14 mouse cellular contexts compared by ENCODE assay signal in genomic region chr1:172328461-172328860, GRCm38 (mm10). TPM values are rescaled to one million over a fixed set of nuclear protein-coding genes. Genes with fewer than 3 reads are reported as not detected.
A peak's percentile ranks its signal among the peaks of the same experiment; 100 is the strongest.
DNase-seq lines count a peak whose midpoint lies in the region; ATAC-seq and TF ChIP-seq lines count a peak whose summit lies in the region.
"Had no signal": no experiment of that assay in that cellular context is flagged by ENCODE, and none has a peak within 500 bp of the region (broad histone marks: within the 10 kb centered on the region; RNA-seq: fewer than 3 reads in every experiment).

No protein-coding gene starts in this region.

- H3K27ac ChIP-seq in neural tube, embryonic 12.5 days, result no peak overlapping the region
- no peak overlapping the region for H3K27ac ChIP-seq in hindbrain, embryonic 15.5 days (replicated peaks)
- H3K27ac ChIP-seq in olfactory bulb, adult 2 months (ENCODE audit: insufficient read depth, low read depth, low read length), result 0 out of 2 replicates have a peak overlapping the region, but pooled peaks have one; percentile 60
- H3K27ac ChIP-seq: heart, embryonic 13.5 days; liver, embryonic 13.5 days had no signal

- peaks cover 28% of the 10 kb centered on the region; the same call in 1 of the 2 replicates for H3K4me1 ChIP-seq in neural tube, embryonic 12.5 days
- H3K4me1 ChIP-seq in hindbrain, embryonic 15.5 days (replicated peaks), result peaks cover 33% of the 10 kb centered on the region
- peaks cover 32% of the 10 kb centered on the region for H3K4me1 ChIP-seq in olfactory bulb, adult 2 months (ENCODE audit: control insufficient read depth, insufficient read depth, low read length)

- TF ChIP-seq POLR2A in olfactory bulb, adult 2 months (IDR thresholded peaks at IDR 0.05; ENCODE audit: insufficient read depth, low read depth, low read length), result no peak

- H3K4me2 ChIP-seq in neural tube, embryonic 12.5 days (replicated peaks), result peak overlapping the region; percentile 52; the same call in 1 of the 2 replicates
- H3K4me2 ChIP-seq in hindbrain, embryonic 15.5 days, result peak overlapping the region; percentile 59
- H3K4me2 ChIP-seq: heart, embryonic 13.5 days; liver, embryonic 13.5 days had no signal

- peaks cover 22% of the 10 kb centered on the region for H3K27me3 ChIP-seq in neural tube, embryonic 12.5 days (replicated peaks)
- no peaks in the 10 kb centered on the region for H3K27me3 ChIP-seq in hindbrain, embryonic 15.5 days

- DNase-seq in cerebellum, adult 11-12 months, result peak; percentile 59
- DNase-seq in cerebellum, adult 8-10 months, result no peak
- no peak for DNase-seq in neural tube, embryonic 10.5 days (ENCODE audit: extremely low spot score, low spot score)
- no peak for DNase-seq in urinary bladder, adult 2 months (ENCODE audit: low spot score)
- no peak for DNase-seq in adrenal gland, adult (ENCODE audit: inconsistent age in 2 of 2, low spot score in 1 of 2)
- DNase-seq: gastrocnemius, postnatal 36 days; liver, embryonic 13.5 days; lung, postnatal 10 days had no signal

- ATAC-seq in neural tube, embryonic 12.5 days (ENCODE audit: low FRiP score, low read depth), result no peak
- no peak for ATAC-seq in hindbrain, embryonic 15.5 days (ENCODE audit: low FRiP score, low read depth)
- ATAC-seq: activated CD4-positive, CD25-positive, alpha-beta regulatory T cell, adult 4 months had no signal

- TF ChIP-seq CTCF in olfactory bulb, adult 2 months (IDR thresholded peaks at IDR 0.05; ENCODE audit: insufficient read depth, low read depth, low read length), result no peak

- H3K4me3 ChIP-seq in neural tube, embryonic 12.5 days, result no peak overlapping the region
- H3K4me3 ChIP-seq in hindbrain, embryonic 15.5 days, result peak overlapping the region; percentile 35
- peak overlapping the region; percentile 57 for H3K4me3 ChIP-seq in olfactory bulb, adult 2 months (ENCODE audit: insufficient read depth, low read depth, low read length)
- H3K4me3 ChIP-seq: heart, embryonic 13.5 days; liver, embryonic 13.5 days had no signal

- no peaks in the 10 kb centered on the region for H3K9me3 ChIP-seq in neural tube, embryonic 12.5 days
- H3K9me3 ChIP-seq in hindbrain, embryonic 15.5 days, result no peaks in the 10 kb centered on the region
- H3K9me3 ChIP-seq: liver, embryonic 13.5 days had no signal

- no peaks in the 10 kb centered on the region for H3K36me3 ChIP-seq in neural tube, embryonic 12.5 days
- no peaks in the 10 kb centered on the region for H3K36me3 ChIP-seq in hindbrain, embryonic 15.5 days
- H3K36me3 ChIP-seq: heart, embryonic 13.5 days; liver, embryonic 13.5 days had no signal

- H3K9ac ChIP-seq in neural tube, embryonic 12.5 days, result no peak overlapping the region
- 0 out of 2 replicates have a peak overlapping the region, but pooled peaks have one; percentile 10 for H3K9ac ChIP-seq in hindbrain, embryonic 15.5 days
- H3K9ac ChIP-seq: heart, embryonic 13.5 days; liver, embryonic 13.5 days had no signal

- 85% methylated on average over 7 of the region's 7 CpGs for WGBS in neural tube, embryonic 12.5 days
- WGBS in hindbrain, embryonic 15.5 days, result 83% methylated on average over 7 of the region's 7 CpGs
- WGBS in olfactory bulb, adult 2 months, result 58% methylated on average over 7 of the region's 7 CpGs

RNA-seq across cellular contexts. Expression of gene Kcnj9, which starts 0.7 kb away (rescaled TPM):
- 1.4 and 1.6 TPM in 2 replicates for polyA plus RNA-seq in neural tube, embryonic 12.5 days (2016; fragmentation: Nextera tagmentation; extraction: Ambion mirVana)
- 4.1 and 4.3 TPM in 2 replicates for polyA plus RNA-seq in hindbrain, embryonic 15.5 days (2015; fragmentation: Nextera tagmentation; extraction: Ambion mirVana)
- not detected in 2 replicates for polyA plus RNA-seq in olfactory bulb, adult 2 months (2012; ENCODE audit: insufficient read depth, insufficient read length, low replicate concordance, missing spikeins)
- polyA plus RNA-seq in urinary bladder, adult 2 months (2012; rRNA removed), result 0.04 and 0.23 TPM in 2 replicates
- polyA plus RNA-seq: heart, embryonic 13.5 days; kidney, embryonic 14.5 days; liver, embryonic 13.5 days had no signal

RNA-seq across cellular contexts. Expression of gene Kcnj10, which starts 12.5 kb away (rescaled TPM):
- 0.96 and 1.3 TPM in 2 replicates for polyA plus RNA-seq in neural tube, embryonic 12.5 days (2016; fragmentation: Nextera tagmentation; extraction: Ambion mirVana)
- polyA plus RNA-seq in hindbrain, embryonic 15.5 days (2015; fragmentation: Nextera tagmentation; extraction: Ambion mirVana), result 2.9 and 3.0 TPM in 2 replicates
- polyA plus RNA-seq in olfactory bulb, adult 2 months (2012; ENCODE audit: insufficient read depth, insufficient read length, low replicate concordance, missing spikeins), result 93.5 and 169 TPM in 2 replicates
- polyA plus RNA-seq in urinary bladder, adult 2 months (2012; rRNA removed), result 0.39 and 0.52 TPM in 2 replicates
- polyA plus RNA-seq: heart, embryonic 13.5 days had no signal

RNA-seq across cellular contexts. Expression of gene Atp1a2, which starts 30.6 kb away (rescaled TPM):
- polyA plus RNA-seq in neural tube, embryonic 12.5 days (2016; fragmentation: Nextera tagmentation; extraction: Ambion mirVana), result 14.5 and 14.9 TPM in 2 replicates
- polyA plus RNA-seq in hindbrain, embryonic 15.5 days (2015; fragmentation: Nextera tagmentation; extraction: Ambion mirVana), result 74.3 and 75.8 TPM in 2 replicates
- polyA plus RNA-seq in olfactory bulb, adult 2 months (2012; ENCODE audit: insufficient read depth, insufficient read length, low replicate concordance, missing spikeins), result 130 and 318 TPM in 2 replicates
- polyA plus RNA-seq in urinary bladder, adult 2 months (2012; rRNA removed), result 44.1 and 57.0 TPM in 2 replicates

RNA-seq across cellular contexts. Expression of gene Pigm, which starts 47.9 kb away (rescaled TPM):
- 8.3 and 9.4 TPM in 2 replicates for polyA plus RNA-seq in neural tube, embryonic 12.5 days (2016; fragmentation: Nextera tagmentation; extraction: Ambion mirVana)
- polyA plus RNA-seq in hindbrain, embryonic 15.5 days (2015; fragmentation: Nextera tagmentation; extraction: Ambion mirVana), result 3.8 and 3.9 TPM in 2 replicates
- polyA plus RNA-seq in olfactory bulb, adult 2 months (2012; ENCODE audit: insufficient read depth, insufficient read length, low replicate concordance, missing spikeins), result not detected in 2 replicates
- 10.3 and 11.5 TPM in 2 replicates for polyA plus RNA-seq in urinary bladder, adult 2 months (2012; rRNA removed)

Comparison
In these comparisons a context has a peak if more than half of its experiments do, and no peak if none do; other contexts are left out.
1. RNA of gene Kcnj10, which starts 12.5 kb away (polyA plus RNA-seq): 93.5 to 169 TPM in olfactory bulb, adult 2 months; 2.9 to 3.0 TPM in hindbrain, embryonic 15.5 days, 0.96 to 1.3 TPM in neural tube, embryonic 12.5 days and 0.39 to 0.52 TPM in urinary bladder, adult 2 months; every median in the first group is over 10 times any median in the second.